Mouse (Mus musculus) forebrain, embryonic 11.5 days (tissue): Measurements from ENCODE around the gene Nr3c2. TPM values are rescaled to one million over a fixed set of nuclear protein-coding genes. Genes with fewer than 3 reads are reported as not detected.

ENCODE experiments used
- ATAC-seq: fragments of 200-750 bp; cut with Nextera tagmentation; replicated peaks from 2 replicates; pipeline ENCODE4 v1.8.0; 2017; ENCODE audit warnings: moderate TSS enrichment; ENCODE audit not compliant: low FRiP score
- DNase-seq: peaks from one replicate; pipeline ENCODE4 v3.0.0-alpha.2; 2017; ENCODE audit warnings: low spot score
- H3K27ac ChIP-seq: fragments of 300-500 bp; sonication (generic); 2 replicates; pipeline ENCODE4 v1.5.1; 2014; ENCODE audit warnings: low read depth, low read length
- H3K27me3 ChIP-seq: fragments of 300-500 bp; sonication (generic); 2 replicates; pipeline ENCODE4 v1.6.1; 2014; ENCODE audit warnings: mild to moderate bottlenecking, low read length, mixed read lengths; ENCODE audit not compliant: control insufficient read depth, insufficient read depth
- H3K36me3 ChIP-seq: fragments of 300-500 bp; sonication (generic); 2 replicates; pipeline ENCODE4 v1.6.1; 2014; ENCODE audit warnings: mild to moderate bottlenecking, low read length, moderate library complexity, mixed read lengths; ENCODE audit not compliant: control insufficient read depth, insufficient read depth
- H3K4me1 ChIP-seq: fragments of 300-500 bp; sonication (generic); replicated peaks from 2 replicates; pipeline ENCODE4 v1.6.1; 2014; ENCODE audit warnings: low read length, mixed read lengths; ENCODE audit not compliant: control insufficient read depth, insufficient read depth
- H3K4me2 ChIP-seq: fragments of 300-500 bp; sonication (generic); 2 replicates; pipeline ENCODE4 v1.6.1; 2014; ENCODE audit warnings: low read depth, mild to moderate bottlenecking, low read length, moderate library complexity, mixed read lengths; ENCODE audit not compliant: severe bottlenecking
- H3K4me3 ChIP-seq: fragments of 300-500 bp; sonication (generic); 2 replicates; pipeline ENCODE4 v1.5.1; 2014; ENCODE audit warnings: low read depth, low read length
- H3K9ac ChIP-seq: fragments of 300-500 bp; sonication (generic); 2 replicates; pipeline ENCODE4 v1.6.1; 2014; ENCODE audit warnings: low read length
- H3K9me3 ChIP-seq: fragments of 300-500 bp; sonication (generic); 2 replicates; pipeline ENCODE4 v1.6.1; 2016; ENCODE audit warnings: low read length, mixed read lengths; ENCODE audit not compliant: control insufficient read depth
- WGBS: fragments of 180-500 bp; shearing (Covaris S2); extraction: QIAGEN DNeasy Blood & Tissue Kit; methylation state at CpG from one replicate; pipeline ENCODE4 v1.1.7; 2014; 5-methylcytosine and 5-hydroxymethylcytosine counted together
- polyA plus RNA-seq: library from polyadenylated mRNA; unstranded; fragments of >200 nt; fragmentation: Nextera tagmentation; extraction: Ambion mirVana; gene quantifications from 2 replicates; pipeline ENCODE4 v1.2.1, GENCODE M21; 2014

Nr3c2 gene
- polyA plus RNA-seq, 1 experiment from 2014 or later = 0.83 TPM

DNA sequence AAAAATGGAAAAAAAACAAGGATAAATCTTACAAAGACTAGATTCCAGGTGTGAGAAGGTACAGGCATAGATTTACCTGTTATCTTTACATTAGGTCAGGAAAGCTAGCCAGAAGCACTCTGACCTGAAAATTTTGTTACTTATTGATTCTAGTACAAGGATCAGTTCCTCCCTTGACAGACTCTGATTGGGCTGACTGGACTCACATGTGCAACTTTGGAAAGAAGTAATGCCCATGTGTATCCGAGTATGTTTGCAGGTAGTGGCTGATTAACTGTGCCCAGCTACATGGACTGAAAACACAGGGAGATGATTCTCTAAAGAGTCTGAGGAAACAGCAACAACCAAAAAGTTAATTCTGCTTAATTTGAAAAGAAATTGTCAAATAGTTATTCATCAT is 29.1 kb downstream of the Nr3c2 start:
- DNase-seq (no peak), ATAC-seq (no peak)
- Histone ChIP-seq H3K9me3 (no peaks in the 10 kb centered on the region), H3K27ac (no peak overlapping the region), H3K4me2 (no peak overlapping the region), H3K4me3 (no peak overlapping the region), H3K27me3 (no peaks in the 10 kb centered on the region), H3K36me3 (no peaks in the 10 kb centered on the region), H3K4me1 (no peaks in the 10 kb centered on the region), H3K9ac (no peak overlapping the region)
- WGBS = 92% methylated on average over 1 of the region's 1 CpGs

- 84% methylated on average over 5 of the region's 5 CpGs for WGBS
- H3K36me3 ChIP-seq = no peaks in the 10 kb centered on the region
- no peak for ATAC-seq
These were observed 29.6 kb downstream of the Nr3c2 start for GRCm38 (mm10) chr8:76928808-76929207.

GRCm38 (mm10) chr8:76965046-76965445 is 65.8 kb downstream of the Nr3c2 start:
- DNase-seq (no peak), ATAC-seq (no peak)
- Histone ChIP-seq H3K36me3 (no peaks in the 10 kb centered on the region), H3K4me2 (no peak overlapping the region), H3K9me3 (no peaks in the 10 kb centered on the region), H3K4me3 (no peak overlapping the region), H3K4me1 (no peaks in the 10 kb centered on the region), H3K9ac (no peak overlapping the region), H3K27ac (no peak overlapping the region), H3K27me3 (no peaks in the 10 kb centered on the region)
- 95% methylated on average over 3 of the region's 3 CpGs for WGBS

More at GRCm38 (mm10) chr8:76928808-76929207, 29.6 kb downstream of the Nr3c2 start:
- H3K4me3 ChIP-seq = no peak overlapping the region
- no peaks in the 10 kb centered on the region for H3K27me3 ChIP-seq
- H3K4me1 ChIP-seq = no peaks in the 10 kb centered on the region
- DNase-seq = no peak
- no peak overlapping the region for H3K4me2 ChIP-seq
- no peak overlapping the region for H3K27ac ChIP-seq
- H3K9me3 ChIP-seq = no peaks in the 10 kb centered on the region
- no peak overlapping the region for H3K9ac ChIP-seq

- no peak overlapping the region for H3K9ac ChIP-seq
- no peak overlapping the region for H3K4me2 ChIP-seq
- WGBS = 88% methylated on average over 4 of the region's 4 CpGs
- no peak overlapping the region for H3K4me3 ChIP-seq
- H3K27me3 ChIP-seq = no peaks in the 10 kb centered on the region
- no peaks in the 10 kb centered on the region for H3K4me1 ChIP-seq
- ATAC-seq (no peak), DNase-seq (no peak)
- H3K36me3 ChIP-seq = no peaks in the 10 kb centered on the region
- H3K9me3 ChIP-seq = no peaks in the 10 kb centered on the region
- H3K27ac ChIP-seq = no peak overlapping the region
These were observed 71.9 kb downstream of the Nr3c2 start for GRCm38 (mm10) chr8:76971187-76971586.

GRCm38 (mm10) chr8:76971761-76972404 is 72.6 kb downstream of the Nr3c2 start:
- no peak for ATAC-seq
- 87% methylated on average over 9 of the region's 9 CpGs for WGBS
- H3K9me3 ChIP-seq = no peaks in the 10 kb centered on the region
- no peak overlapping the region for H3K4me2 ChIP-seq
- H3K4me3 ChIP-seq = no peak overlapping the region
- no peak overlapping the region for H3K27ac ChIP-seq
- no peaks in the 10 kb centered on the region for H3K36me3 ChIP-seq
- no peaks in the 10 kb centered on the region for H3K27me3 ChIP-seq
- H3K4me1 ChIP-seq = no peaks in the 10 kb centered on the region
- no peak for DNase-seq
- H3K9ac ChIP-seq = no peak overlapping the region

DNA sequence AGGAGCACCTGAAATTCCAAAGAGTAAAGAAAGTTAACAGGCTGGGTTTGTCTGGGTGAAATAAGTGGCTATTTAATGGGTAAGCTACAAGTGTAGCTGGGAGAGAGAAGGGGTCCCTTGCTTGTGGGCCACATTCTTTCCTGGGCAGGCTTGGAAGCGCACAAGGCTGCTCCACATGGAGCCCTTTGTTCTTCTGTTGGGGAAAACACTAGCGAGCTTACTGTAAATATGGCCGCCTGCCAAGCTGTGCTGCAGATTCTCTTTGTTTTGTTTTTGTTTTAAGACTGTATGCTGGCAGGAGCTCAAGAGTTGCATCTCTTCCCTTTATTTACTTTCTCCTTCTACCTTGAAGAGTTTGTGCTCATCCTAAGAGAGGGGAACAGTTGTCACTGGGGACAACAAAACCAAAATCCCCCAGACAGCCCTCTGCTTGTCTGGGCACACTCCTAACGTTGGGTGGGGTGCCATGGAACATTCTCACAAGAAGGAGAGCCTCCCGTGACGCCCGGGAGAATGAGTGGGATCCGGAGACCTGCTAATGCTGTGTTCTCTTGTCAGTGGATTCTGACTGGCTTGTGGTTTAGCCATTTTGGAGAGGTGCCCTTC is 73.8 kb downstream of the Nr3c2 start:
- no peak overlapping the region for H3K9ac ChIP-seq
- no peak overlapping the region for H3K4me2 ChIP-seq
- H3K9me3 ChIP-seq = no peaks in the 10 kb centered on the region
- H3K4me3 ChIP-seq = no peak overlapping the region
- WGBS = 66% methylated on average over 8 of the region's 8 CpGs
- H3K36me3 ChIP-seq = no peaks in the 10 kb centered on the region
- H3K27me3 ChIP-seq = no peaks in the 10 kb centered on the region
- H3K4me1 ChIP-seq = no peaks in the 10 kb centered on the region
- ATAC-seq = no peak
- DNase-seq = no peak
- H3K27ac ChIP-seq = no peak overlapping the region

DNA sequence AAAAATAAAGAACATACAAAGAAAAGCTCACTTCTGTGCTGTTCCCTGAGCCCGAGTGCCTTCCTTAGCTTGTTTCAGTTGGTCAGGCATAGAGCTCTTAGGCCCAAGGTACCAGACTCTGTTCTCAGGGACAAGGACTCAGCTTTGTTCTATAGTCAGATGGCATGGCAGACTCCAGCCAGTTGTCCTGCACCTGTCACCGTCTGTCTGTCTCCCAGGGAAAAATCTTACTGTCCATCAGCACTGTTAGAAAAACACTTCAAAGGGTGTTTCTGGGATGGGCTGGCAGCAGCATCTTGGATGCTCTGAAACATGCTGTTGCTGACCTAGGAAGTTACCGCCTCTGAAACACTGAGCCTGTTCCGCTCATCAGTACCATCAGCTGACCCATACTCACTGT is 78.7 kb downstream of the Nr3c2 start:
- Histone ChIP-seq H3K4me2 (no peak overlapping the region), H3K27me3 (no peaks in the 10 kb centered on the region)

DNA sequence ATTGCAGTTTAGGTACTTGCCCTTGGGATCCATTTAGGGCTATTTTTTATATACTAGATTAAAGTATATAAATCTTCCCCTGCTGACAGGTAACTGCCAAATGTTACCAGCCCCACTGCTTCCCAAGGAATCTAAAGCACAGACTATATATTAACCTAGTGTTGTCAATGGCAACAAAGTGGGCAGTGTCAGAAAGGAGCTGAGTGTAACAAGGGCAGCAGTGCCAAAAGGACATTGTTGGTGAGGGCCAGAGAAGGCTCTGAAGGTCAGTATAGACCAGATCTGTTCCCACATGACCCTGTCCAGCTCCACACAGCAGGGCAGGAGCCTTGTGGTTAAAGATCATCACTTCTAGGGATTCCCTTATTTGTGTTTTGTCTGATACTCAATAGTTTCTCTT is 84.8 kb downstream of the Nr3c2 start:
- no peak overlapping the region for H3K4me2 ChIP-seq
- ATAC-seq (no peak), DNase-seq (no peak)
- H3K4me1 ChIP-seq = no peaks in the 10 kb centered on the region
- no peaks in the 10 kb centered on the region for H3K9me3 ChIP-seq
- no peaks in the 10 kb centered on the region for H3K27me3 ChIP-seq
- no peak overlapping the region for H3K9ac ChIP-seq
- H3K36me3 ChIP-seq = no peaks in the 10 kb centered on the region
- H3K27ac ChIP-seq = no peak overlapping the region
- no peak overlapping the region for H3K4me3 ChIP-seq

More for the DNA sequence above, 78.7 kb downstream of the Nr3c2 start:
- H3K4me3 ChIP-seq = no peak overlapping the region
- no peak for ATAC-seq
- DNase-seq = no peak
- no peaks in the 10 kb centered on the region for H3K36me3 ChIP-seq
- no peak overlapping the region for H3K9ac ChIP-seq
- H3K4me1 ChIP-seq = no peaks in the 10 kb centered on the region
- no peak overlapping the region for H3K27ac ChIP-seq
- WGBS = 88% methylated on average over 4 of the region's 4 CpGs
- no peaks in the 10 kb centered on the region for H3K9me3 ChIP-seq

- 83% methylated on average over 5 of the region's 5 CpGs for WGBS
- Histone ChIP-seq H3K27me3 (no peaks in the 10 kb centered on the region), H3K4me1 (no peaks in the 10 kb centered on the region), H3K9me3 (no peaks in the 10 kb centered on the region), H3K27ac (no peak overlapping the region), H3K4me2 (no peak overlapping the region), H3K9ac (no peak overlapping the region), H3K36me3 (no peaks in the 10 kb centered on the region), H3K4me3 (no peak overlapping the region)
- no peak for DNase-seq
- ATAC-seq = no peak
These were observed 85.6 kb downstream of the Nr3c2 start for GRCm38 (mm10) chr8:76984851-76985250.
